ENCODE assay signal across 18 mouse cellular contexts in genomic region chr2:11299366-11299765, GRCm38 (mm10).
"Had no signal": no experiment of that assay in that cellular context is flagged by ENCODE, and none has a peak within 500 bp of the region (broad histone marks: within the 10 kb centered on the region; RNA-seq: fewer than 3 reads in every experiment).

No protein-coding gene starts in this region.

- H3K4me1 ChIP-seq: kidney, embryonic 15.5 days; liver, embryonic 13.5 days; midbrain, embryonic 10.5 days; midbrain, embryonic 13.5 days; neural tube, embryonic 13.5 days; stomach, embryonic 15.5 days had no signal

- H3K27me3 ChIP-seq: kidney, embryonic 15.5 days; liver, embryonic 13.5 days; midbrain, embryonic 13.5 days; neural tube, embryonic 13.5 days; stomach, embryonic 15.5 days had no signal

- H3K4me3 ChIP-seq: kidney, embryonic 15.5 days; left cerebral cortex, adult 2 months; liver, embryonic 13.5 days; midbrain, embryonic 10.5 days; midbrain, embryonic 13.5 days; neural tube, embryonic 13.5 days; stomach, embryonic 15.5 days had no signal

- H3K4me2 ChIP-seq: kidney, embryonic 15.5 days; liver, embryonic 13.5 days; midbrain, embryonic 13.5 days; neural tube, embryonic 13.5 days; stomach, embryonic 15.5 days had no signal

- DNase-seq: kidney, adult 2 months; kidney, postnatal 10 days; kidney, postnatal 36 days; layer of hippocampus, postnatal 36 days; liver, embryonic 13.5 days; lung, adult 2 months; lung, postnatal 36 days; retina, postnatal 1 day; right cerebral cortex, postnatal 25 days; spleen, adult 18-20 months; thymus, postnatal 25 days had no signal

- ATAC-seq: intestine, postnatal 0 days; midbrain, embryonic 13.5 days had no signal

- H3K36me3 ChIP-seq: kidney, embryonic 15.5 days; liver, embryonic 13.5 days; midbrain, embryonic 10.5 days; midbrain, embryonic 13.5 days; neural tube, embryonic 13.5 days; stomach, embryonic 15.5 days had no signal

- H3K9ac ChIP-seq: kidney, embryonic 15.5 days; liver, embryonic 13.5 days; midbrain, embryonic 13.5 days; neural tube, embryonic 13.5 days; stomach, embryonic 15.5 days had no signal

- H3K27ac ChIP-seq: kidney, embryonic 15.5 days; left cerebral cortex, adult 2 months; liver, embryonic 13.5 days; midbrain, embryonic 10.5 days; midbrain, embryonic 13.5 days; neural tube, embryonic 13.5 days; stomach, embryonic 15.5 days had no signal

- H3K9me3 ChIP-seq: kidney, embryonic 15.5 days; liver, embryonic 13.5 days; midbrain, embryonic 10.5 days; midbrain, embryonic 13.5 days; neural tube, embryonic 13.5 days; stomach, embryonic 15.5 days had no signal
